Mouse (Mus musculus) heart, embryonic 14.5 days (tissue): ENCODE data around the gene Fsd1. TPM values are rescaled to one million over a fixed set of nuclear protein-coding genes. Genes with fewer than 3 reads are reported as not detected.

Source experiments
- ATAC-seq: fragments of 200-750 bp; cut with Nextera tagmentation; 2 replicates; pipeline ENCODE4 v1.8.0; 2017; ENCODE audit warnings: low read depth, moderate TSS enrichment; ENCODE audit not compliant: insufficient number of reproducible peaks, insufficient read depth, low FRiP score
- H3K27ac ChIP-seq, 2 experiments: fragments of 200-500 bp in 1 of 2; fragments of 300-500 bp in 1 of 2; sonication (generic) in 1 of 2; replicated peaks in 1 of 2; 2 replicates each; pipeline ENCODE4 v1.5.1; 2012 to 2014; ENCODE audit warnings: low read depth in 2 of 2, low read length in 2 of 2, control low read depth in 1 of 2, mild to moderate bottlenecking in 1 of 2, mixed read lengths in 1 of 2; ENCODE audit not compliant: control insufficient read depth in 1 of 2, insufficient read depth in 1 of 2
- H3K27me3 ChIP-seq: fragments of 300-500 bp; sonication (generic); 2 replicates; pipeline ENCODE4 v1.6.1; 2014; ENCODE audit warnings: mild to moderate bottlenecking, low read length, control low read depth; ENCODE audit not compliant: control insufficient read depth, insufficient read depth
- H3K36me3 ChIP-seq: fragments of 300-500 bp; sonication (generic); 2 replicates; pipeline ENCODE4 v1.6.1; 2014; ENCODE audit warnings: mild to moderate bottlenecking, control low read depth, low read length, mixed read lengths; ENCODE audit not compliant: control insufficient read depth, insufficient read depth
- H3K4me1 ChIP-seq, 2 experiments: fragments of 200-500 bp in 1 of 2; fragments of 300-500 bp in 1 of 2; sonication (generic) in 1 of 2; 2 replicates each; pipeline ENCODE4 v1.6.1; 2012 to 2014; ENCODE audit warnings: low read length in 2 of 2, control low read depth in 1 of 2, mixed read lengths in 1 of 2; ENCODE audit not compliant: control insufficient read depth in 2 of 2, insufficient read depth in 2 of 2
- H3K4me2 ChIP-seq: fragments of 300-500 bp; sonication (generic); 2 replicates; pipeline ENCODE4 v1.6.1; 2014; ENCODE audit warnings: mild to moderate bottlenecking, low read length
- H3K4me3 ChIP-seq, 2 experiments: fragments of 200-500 bp in 1 of 2; fragments of 300-500 bp in 1 of 2; sonication (generic) in 1 of 2; 2 replicates each; pipeline ENCODE4 v1.5.1; 2012 to 2014; ENCODE audit warnings: low read length in 2 of 2, mild to moderate bottlenecking in 2 of 2, control low read depth in 1 of 2, low read depth in 1 of 2, moderate library complexity in 1 of 2; ENCODE audit not compliant: control insufficient read depth in 1 of 2, insufficient read depth in 1 of 2
- H3K9ac ChIP-seq: fragments of 300-500 bp; sonication (generic); 2 replicates; pipeline ENCODE4 v1.6.1; 2014; ENCODE audit warnings: mild to moderate bottlenecking, low read length
- H3K9me3 ChIP-seq: fragments of 300-500 bp; sonication (generic); 2 replicates; pipeline ENCODE4 v1.6.1; 2016; ENCODE audit warnings: low read length, control low read depth; ENCODE audit not compliant: control insufficient read depth
- WGBS: fragments of 180-500 bp; shearing (Covaris S2); extraction: QIAGEN DNeasy Blood & Tissue Kit; methylation state at CpG from one replicate; pipeline ENCODE4 v1.1.7; 2014; 5-methylcytosine and 5-hydroxymethylcytosine counted together
- polyA plus RNA-seq: library from polyadenylated mRNA; unstranded; fragments of >200 nt; fragmentation: Nextera tagmentation; extraction: Ambion mirVana; gene quantifications from 2 replicates; pipeline ENCODE4 v1.2.1, GENCODE M21; 2014

The Fsd1 gene
- polyA plus RNA-seq, 1 experiment from 2014 or later: 1.6 TPM

GRCm38 (mm10) chr17:56010681-56011080 is 24.4 kb downstream of the Fsd1 start:
- WGBS: 15% methylated on average over 9 of the region's 9 CpGs
- no peak overlapping the region; the same call in 1 of the 2 replicates for H3K9ac ChIP-seq
- peak overlapping the region in 1 of 2 experiments; percentile 69; a peak in 1 of 4 replicates for H3K4me3 ChIP-seq
- H3K4me2 ChIP-seq: peak overlapping the region; percentile 96; the same call in 1 of the 2 replicates
- ATAC-seq: no peak
- H3K27me3 ChIP-seq: no peaks in the 10 kb centered on the region
- H3K36me3 ChIP-seq: peaks cover 39% of the 10 kb centered on the region
- peaks cover 13 to 21% of the 10 kb centered on the region in 2 experiments for H3K4me1 ChIP-seq
- H3K27ac ChIP-seq: no peak overlapping the region
- no peaks in the 10 kb centered on the region for H3K9me3 ChIP-seq

- H3K4me2 ChIP-seq: no peak overlapping the region
- H3K4me1 ChIP-seq: peaks cover 13 to 21% of the 10 kb centered on the region in 2 experiments
- H3K27ac ChIP-seq: no peak overlapping the region
- H3K36me3 ChIP-seq: peaks cover 47% of the 10 kb centered on the region
- ATAC-seq: no peak
- no peaks in the 10 kb centered on the region for H3K27me3 ChIP-seq
- 87% methylated on average over 7 of the region's 7 CpGs for WGBS
- no peak overlapping the region for H3K9ac ChIP-seq
- no peak overlapping the region for H3K4me3 ChIP-seq
- no peaks in the 10 kb centered on the region for H3K9me3 ChIP-seq
Measured at GRCm38 (mm10) chr17:56011441-56011840, 25.1 kb downstream of the Fsd1 start.

- ATAC-seq: no peak
- WGBS: 87% methylated on average over 9 of the region's 9 CpGs
- Histone ChIP-seq H3K9ac (no peak overlapping the region), H3K4me3 (no peak overlapping the region), H3K27me3 (no peaks in the 10 kb centered on the region), H3K9me3 (no peaks in the 10 kb centered on the region), H3K4me1 (peaks cover 2 to 5% of the 10 kb centered on the region in 2 experiments; a peak in 3 of 4 replicates), H3K27ac (no peak overlapping the region), H3K4me2 (no peak overlapping the region), H3K36me3 (peaks cover 84% of the 10 kb centered on the region)
Measured at GRCm38 (mm10) chr17:56015293-56015692, 29.0 kb downstream of the Fsd1 start.

- Histone ChIP-seq H3K4me2 (no peak overlapping the region), H3K9ac (no peak overlapping the region), H3K9me3 (no peaks in the 10 kb centered on the region), H3K4me1 (peaks cover 5% of the 10 kb centered on the region in 2 experiments; a peak in 2 of 4 replicates), H3K27me3 (no peaks in the 10 kb centered on the region), H3K27ac (no peak overlapping the region), H3K4me3 (no peak overlapping the region), H3K36me3 (peaks cover 80% of the 10 kb centered on the region)
- WGBS: 84% methylated on average over 8 of the region's 8 CpGs
- no peak for ATAC-seq
Measured at GRCm38 (mm10) chr17:56016382-56016781, 30.1 kb downstream of the Fsd1 start.

GRCm38 (mm10) chr17:56016793-56017785 is 30.8 kb downstream of the Fsd1 start:
- Histone ChIP-seq H3K27me3 (no peaks in the 10 kb centered on the region), H3K4me3 (no peak overlapping the region), H3K4me1 (peaks cover 5% of the 10 kb centered on the region in 2 experiments; a peak in 2 of 4 replicates), H3K9ac (no peak overlapping the region), H3K36me3 (peaks cover 73% of the 10 kb centered on the region), H3K9me3 (no peaks in the 10 kb centered on the region), H3K27ac (no peak overlapping the region), H3K4me2 (no peak overlapping the region)
- no peak for ATAC-seq
- 84% methylated on average over 15 of the region's 15 CpGs for WGBS

- peaks cover 68% of the 10 kb centered on the region for H3K36me3 ChIP-seq
- no peak overlapping the region for H3K4me3 ChIP-seq
- 96% methylated on average over 7 of the region's 7 CpGs for WGBS
- ATAC-seq: no peak
- H3K9ac ChIP-seq: no peak overlapping the region
- H3K4me2 ChIP-seq: no peak overlapping the region
- peaks cover 9 to 10% of the 10 kb centered on the region in 2 experiments for H3K4me1 ChIP-seq
- no peaks in the 10 kb centered on the region for H3K27me3 ChIP-seq
- H3K27ac ChIP-seq: no peak overlapping the region
- no peaks in the 10 kb centered on the region for H3K9me3 ChIP-seq
Measured at GRCm38 (mm10) chr17:56017848-56018247, 31.5 kb downstream of the Fsd1 start.

GRCm38 (mm10) chr17:56018347-56019131 is 32.2 kb downstream of the Fsd1 start:
- H3K9ac ChIP-seq: no peak overlapping the region
- peaks cover 61% of the 10 kb centered on the region for H3K36me3 ChIP-seq
- no peaks in the 10 kb centered on the region for H3K27me3 ChIP-seq
- ATAC-seq: no peak
- peaks cover 12 to 16% of the 10 kb centered on the region in 2 experiments for H3K4me1 ChIP-seq
- H3K4me3 ChIP-seq: no peak overlapping the region
- no peak overlapping the region for H3K4me2 ChIP-seq
- no peak overlapping the region for H3K27ac ChIP-seq
- WGBS: 68% methylated on average over 20 of the region's 20 CpGs
- H3K9me3 ChIP-seq: no peaks in the 10 kb centered on the region
